Mouse (Mus musculus): ENCODE results near the gene Gdnf.

The Gdnf gene

DNA sequence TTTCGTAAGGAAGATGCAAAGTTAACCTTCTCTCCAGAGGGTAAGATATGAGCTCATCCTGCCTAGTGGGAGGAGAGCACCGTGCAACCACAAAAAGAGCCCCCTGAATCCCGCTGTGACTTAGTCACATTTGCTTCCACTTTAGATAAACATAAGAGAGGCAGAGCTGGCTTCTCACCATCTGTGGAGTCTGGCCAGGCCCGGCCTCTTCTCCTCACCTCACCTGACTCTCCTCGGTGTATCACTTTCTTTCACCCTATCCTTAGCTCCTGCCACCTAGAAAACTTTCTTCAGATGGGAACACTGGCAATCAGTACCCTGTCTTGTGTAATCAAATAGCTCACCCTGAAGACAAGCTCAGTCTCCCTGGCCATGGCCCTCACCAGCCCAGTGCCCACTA, 48.2 kb downstream of the Gdnf start:
- DNase-seq (ENCODE audit: low read depth in 2 of 2, low spot score in 2 of 2): no peak

DNA sequence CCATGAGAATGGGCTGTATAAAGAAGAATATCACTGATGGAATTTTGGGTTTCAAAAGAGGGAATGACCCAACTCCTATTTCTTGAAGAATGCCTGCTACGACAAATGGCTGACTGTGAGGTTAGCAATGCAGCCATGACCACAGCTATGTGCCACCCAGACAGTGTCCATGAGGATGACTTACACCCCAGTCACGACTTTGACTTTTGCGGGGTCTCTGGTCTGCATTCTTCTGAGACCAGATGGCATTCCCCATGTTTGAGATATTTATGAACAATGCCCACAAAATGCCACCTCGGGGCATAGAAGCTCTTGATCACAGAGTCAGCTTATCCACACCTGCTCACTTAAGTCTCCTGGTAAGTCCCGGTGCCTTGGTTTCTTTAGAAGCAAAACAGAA, 52.2 kb downstream of the Gdnf start:
- DNase-seq (ENCODE audit: low read depth in 2 of 2, low spot score in 2 of 2): no peak

DNA sequence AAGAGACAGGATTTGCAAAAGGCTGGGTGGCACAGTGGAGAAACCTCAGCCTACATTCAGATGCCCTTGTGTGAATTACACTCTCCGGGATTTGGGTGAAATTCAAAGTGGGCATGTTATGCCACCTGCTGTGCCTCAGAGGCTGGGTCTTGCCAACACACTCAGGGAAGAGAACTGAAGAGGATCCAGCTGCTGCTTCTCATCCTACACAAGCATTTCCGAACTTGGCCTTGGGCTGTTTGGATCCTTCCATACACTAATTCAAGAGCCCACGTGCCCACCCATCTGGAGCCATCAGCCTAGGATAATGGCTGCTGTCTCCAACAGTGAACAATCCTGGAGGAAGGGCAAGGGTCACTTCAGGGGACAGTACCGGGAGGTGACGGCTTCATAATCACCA, 52.7 kb downstream of the Gdnf start:
- no peak for DNase-seq (ENCODE audit: low read depth in 2 of 2, low spot score in 2 of 2)

DNA sequence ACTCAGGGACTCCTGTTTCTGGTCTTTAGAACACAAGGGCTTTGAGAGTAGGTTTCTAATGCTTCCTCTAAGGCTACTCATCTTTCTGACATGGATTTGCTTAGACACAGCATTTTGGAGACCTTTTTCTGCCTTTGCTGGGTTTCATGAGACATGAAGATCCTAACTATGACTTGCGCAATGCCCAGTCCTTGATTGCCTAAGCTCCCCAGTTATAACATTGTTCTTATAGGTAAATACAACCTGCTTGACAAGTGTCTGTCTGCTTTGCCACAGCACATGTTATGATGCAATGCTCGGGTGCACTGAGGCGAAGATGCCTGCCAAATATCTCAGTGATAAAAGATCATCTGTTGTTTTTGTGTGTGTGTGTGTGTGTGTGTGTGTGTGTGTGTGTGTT, 54.7 kb downstream of the Gdnf start:
- no peak for DNase-seq (ENCODE audit: low read depth in 2 of 2, low spot score in 2 of 2)

DNA sequence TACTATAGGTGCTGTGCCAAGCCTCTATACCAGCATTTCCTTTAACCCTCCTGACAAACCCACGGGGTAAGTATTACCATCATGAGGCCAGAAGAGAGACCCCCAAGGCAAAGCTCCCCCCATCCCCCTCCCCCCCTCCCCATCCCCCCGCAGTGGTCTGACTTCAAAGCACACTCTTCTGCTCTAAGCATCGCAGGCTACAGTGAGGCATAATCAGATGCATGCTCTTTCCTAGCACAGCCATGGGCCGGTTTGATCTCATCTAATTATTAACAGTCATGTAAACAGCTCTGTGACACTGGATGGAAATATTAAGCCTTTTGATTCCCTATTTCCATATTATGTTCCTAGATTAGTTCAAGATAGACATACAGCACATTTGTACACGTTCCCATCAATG, 61.8 kb downstream of the Gdnf start:
- DNase-seq (ENCODE audit: low read depth in 2 of 2, low spot score in 2 of 2): no peak

DNA sequence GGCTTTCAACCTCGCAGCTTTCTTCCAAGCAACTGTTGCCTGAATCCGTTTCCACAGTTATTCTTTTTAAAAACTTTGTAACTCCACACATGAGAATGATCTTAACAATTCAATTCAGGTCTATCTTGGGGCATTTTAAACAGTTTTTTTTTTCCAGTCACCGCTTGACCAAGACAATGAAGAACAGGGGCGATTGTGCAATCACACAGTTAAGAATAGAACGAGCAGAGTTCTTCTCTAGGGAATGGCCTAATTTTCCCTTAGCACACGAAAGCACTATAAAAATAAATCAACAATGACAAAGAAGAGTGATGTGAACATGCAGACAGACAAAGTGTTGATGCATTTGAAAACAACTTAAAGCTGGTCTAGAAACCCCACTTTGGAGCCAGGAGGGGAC, 65.2 kb downstream of the Gdnf start:
- no peak for DNase-seq (ENCODE audit: low read depth in 2 of 2, low spot score in 2 of 2)

DNA sequence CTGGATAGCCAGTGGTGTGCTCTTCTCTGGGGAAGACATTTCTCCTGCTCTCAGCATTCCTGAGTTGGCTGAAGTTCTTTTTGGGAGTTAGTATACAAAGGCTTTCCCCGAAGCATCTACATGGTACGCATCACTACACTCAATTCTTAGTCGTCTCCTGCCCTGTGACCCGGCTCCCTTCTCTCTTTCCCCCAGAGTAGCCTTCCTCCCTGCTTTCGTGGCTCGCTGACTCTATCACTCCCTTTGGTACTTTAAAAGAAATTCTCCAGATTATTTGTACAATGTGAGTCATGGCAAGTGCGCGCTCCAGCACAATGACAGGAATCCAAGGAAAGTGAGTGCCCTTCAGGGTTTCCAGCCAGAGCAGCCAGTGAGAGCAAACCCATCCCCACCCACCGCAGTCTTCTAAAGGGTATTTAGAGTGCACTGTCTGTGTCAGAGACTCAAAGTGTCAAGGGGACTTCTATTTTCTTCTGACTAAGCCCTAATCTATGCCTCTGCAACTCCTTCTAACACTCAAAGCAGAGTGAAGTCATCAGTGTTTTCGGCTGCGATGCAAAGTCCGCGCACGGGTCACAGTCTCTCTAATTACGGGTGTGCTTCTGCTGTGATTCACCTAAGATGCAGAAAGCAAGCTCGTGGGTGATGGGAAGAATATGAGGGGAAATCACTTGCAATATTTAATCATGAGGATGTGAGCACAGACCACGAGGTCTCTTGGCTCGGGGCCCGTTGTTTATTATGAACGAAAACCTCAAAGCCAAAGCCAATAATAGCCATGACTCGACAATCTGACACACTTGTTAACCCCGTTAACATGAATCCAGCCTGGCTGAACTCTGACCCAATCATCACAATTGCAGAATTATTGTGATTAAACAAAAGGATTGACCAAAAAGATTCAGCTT, 67.2 kb downstream of the Gdnf start:
- DNase-seq (ENCODE audit: low read depth in 2 of 2, low spot score in 2 of 2): no peak

DNA sequence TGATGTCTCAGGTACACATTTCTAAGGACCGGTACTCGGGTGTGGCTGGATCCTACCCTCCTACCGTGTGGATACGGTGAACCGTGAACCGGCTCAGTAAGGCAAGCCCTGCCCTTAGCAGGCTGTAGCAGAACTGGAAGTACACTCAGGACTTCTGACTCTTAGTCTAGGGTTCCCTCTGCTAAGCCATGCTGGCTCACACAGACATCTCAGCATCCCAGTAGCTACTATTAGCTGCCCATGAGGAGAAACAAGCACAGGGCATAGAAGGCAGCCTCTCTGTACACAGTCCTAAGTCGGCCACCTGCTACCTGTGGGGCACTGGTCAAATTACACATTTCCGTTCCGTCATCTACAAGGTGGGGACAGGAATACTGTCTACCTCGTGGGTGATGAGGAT, 68.2 kb downstream of the Gdnf start:
- DNase-seq (ENCODE audit: low read depth in 2 of 2, low spot score in 2 of 2): no peak

DNA sequence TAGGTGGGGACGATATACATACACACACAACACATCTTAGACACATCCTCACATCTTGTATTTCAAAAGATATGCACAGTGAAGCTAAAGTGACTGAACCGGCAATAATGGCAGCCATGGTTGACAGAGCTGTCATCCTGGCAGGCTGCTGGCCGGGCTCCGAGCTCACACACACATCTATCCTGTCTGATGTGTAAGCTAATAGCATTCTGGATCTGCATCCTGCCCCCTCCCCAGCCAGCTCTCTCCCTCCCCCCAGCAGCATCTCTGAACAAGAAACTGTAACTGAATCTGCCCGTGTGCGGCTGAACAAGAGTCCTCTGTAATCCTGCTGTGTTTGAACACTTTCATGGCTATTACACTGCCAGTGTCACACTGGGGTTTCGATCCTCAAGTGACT, 69.3 kb downstream of the Gdnf start:
- DNase-seq (ENCODE audit: low read depth in 2 of 2, low spot score in 2 of 2): no peak

DNA sequence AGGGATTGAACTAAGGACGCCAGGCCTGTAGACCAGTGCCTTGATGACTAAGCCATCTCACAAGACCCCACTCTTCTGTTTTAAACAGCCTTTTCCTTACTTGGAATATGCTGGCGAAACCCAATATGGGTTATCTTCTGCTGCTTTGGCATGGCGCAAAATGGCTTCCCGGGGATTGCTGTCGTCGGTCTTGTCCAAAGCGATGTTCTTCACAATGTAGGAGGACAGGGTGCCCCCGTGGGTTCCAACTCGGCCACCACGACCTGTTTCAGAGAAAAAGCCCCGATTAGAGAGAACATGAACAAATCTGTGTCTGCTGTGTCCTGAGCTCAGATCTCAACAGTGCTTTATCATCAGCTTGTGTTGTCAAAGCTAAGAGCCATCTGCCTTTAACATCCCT, 73.5 kb downstream of the Gdnf start:
- no peak for DNase-seq (ENCODE audit: low read depth in 2 of 2, low spot score in 2 of 2)

DNA sequence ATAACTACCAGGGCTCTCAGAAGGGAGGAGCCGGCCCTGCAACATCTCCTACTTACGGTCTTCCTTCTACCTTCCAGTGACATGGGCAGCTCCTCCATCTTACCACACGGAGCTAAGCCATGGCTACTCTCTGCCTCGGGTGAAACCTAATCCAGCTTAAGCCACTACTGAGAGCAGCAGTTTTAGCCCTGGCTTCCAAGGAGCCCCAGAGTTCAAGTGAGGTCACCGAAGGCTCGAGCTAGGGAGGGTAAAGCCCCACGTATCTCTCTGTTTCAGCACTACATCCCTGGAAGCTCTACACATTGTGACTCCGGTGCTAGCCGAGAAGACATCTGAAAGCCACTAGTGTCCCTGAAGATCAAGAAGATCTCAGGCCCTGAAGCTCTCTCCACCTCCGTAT, 74.5 kb downstream of the Gdnf start:
- no peak for DNase-seq (ENCODE audit: low read depth in 2 of 2, low spot score in 2 of 2)

DNA sequence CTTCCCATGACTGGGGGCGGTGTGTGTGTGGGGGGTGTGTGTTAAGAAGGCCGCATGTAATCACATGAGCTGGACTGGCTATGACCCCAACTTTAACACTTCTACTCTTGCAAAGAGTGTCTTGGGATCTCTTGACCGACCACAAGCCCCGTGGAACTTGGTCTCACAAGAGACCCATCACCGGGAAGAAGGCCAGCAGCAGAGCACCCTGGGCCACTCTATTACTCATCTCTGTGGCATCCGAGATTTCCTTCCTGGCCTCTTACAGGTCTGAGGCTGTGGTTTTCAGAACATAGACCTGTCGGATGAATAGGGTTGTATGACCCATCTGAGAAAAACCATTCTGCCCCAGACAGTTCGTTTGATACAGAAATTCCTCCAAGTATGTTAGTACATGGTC, 75.9 kb downstream of the Gdnf start:
- DNase-seq (ENCODE audit: low read depth in 2 of 2, low spot score in 2 of 2): no peak
